23 mouse cellular contexts compared by ENCODE assay signal in the genomic region with DNA sequence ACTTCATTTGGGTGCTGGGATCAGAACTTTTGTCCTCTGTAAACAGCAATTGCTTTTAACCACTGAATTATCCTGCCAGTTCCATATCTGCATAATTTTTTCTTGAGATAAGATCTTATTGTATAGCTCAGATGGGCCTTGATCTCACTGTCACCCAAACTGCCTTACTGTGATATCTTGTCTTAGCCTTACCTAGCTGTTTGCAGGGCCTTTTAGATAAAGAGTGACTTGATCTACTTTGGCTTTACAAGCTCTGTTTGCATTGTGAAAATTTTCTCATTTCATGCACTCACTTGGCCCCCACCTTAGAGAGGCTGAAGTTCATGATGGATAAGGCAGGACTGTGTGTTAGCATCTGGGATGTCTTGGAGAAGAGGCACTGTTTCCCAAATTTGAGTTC. TPM values are rescaled to one million over a fixed set of nuclear protein-coding genes. Genes with fewer than 3 reads are reported as not detected.
A peak's percentile ranks its signal among the peaks of the same experiment; 100 is the strongest.
DNase-seq lines count a peak whose midpoint lies in the region; ATAC-seq and TF ChIP-seq lines count a peak whose summit lies in the region.
"Had no signal": no experiment of that assay in that cellular context is flagged by ENCODE, and none has a peak within 500 bp of the region (broad histone marks: within the 10 kb centered on the region; RNA-seq: fewer than 3 reads in every experiment).

No protein-coding gene starts in this region.

- TF ChIP-seq EP300 in MEL (IDR thresholded peaks at IDR 0.05; ENCODE audit: low read depth in 1 of 2, low read length in 2 of 2), result peak; percentile 15 to 28; a peak in 1 of 4 replicates

- H3K4me1 ChIP-seq in liver, embryonic 12.5 days, result peaks cover 26% of the 10 kb centered on the region
- peaks cover 14 to 20% of the 10 kb centered on the region in 2 experiments for H3K4me1 ChIP-seq in MEL (ENCODE audit: control insufficient read depth in 1 of 2, insufficient read depth in 2 of 2, low read length in 2 of 2)
- no peaks in the 10 kb centered on the region for H3K4me1 ChIP-seq in kidney, adult 2 months (ENCODE audit: control insufficient read depth, insufficient read depth, low read length)

- H3K4me2 ChIP-seq in liver, embryonic 12.5 days, result no peak overlapping the region
- H3K4me2 ChIP-seq: embryonic facial prominence, embryonic 13.5 days; embryonic facial prominence, embryonic 15.5 days; forebrain, embryonic 12.5 days had no signal

- no peaks in the 10 kb centered on the region for H3K9me3 ChIP-seq in liver, embryonic 12.5 days (replicated peaks)
- H3K9me3 ChIP-seq in MEL (replicated peaks; ENCODE audit: insufficient read depth, low read length), result no peaks in the 10 kb centered on the region
- H3K9me3 ChIP-seq: embryonic facial prominence, embryonic 13.5 days; embryonic facial prominence, embryonic 15.5 days; forebrain, embryonic 10.5 days; forebrain, embryonic 12.5 days had no signal

- ATAC-seq in liver, embryonic 12.5 days, result 0 out of 2 replicates have a peak, but pooled peaks have one; percentile 19
- peak; percentile 50 for ATAC-seq in megakaryocyte-erythroid progenitor cell, adult 5-6 weeks (replicated peaks; ENCODE audit: low FRiP score, low TSS enrichment, poor library complexity, severe bottlenecking)
- ATAC-seq: forebrain, embryonic 14.5 days; forebrain, embryonic 16.5 days had no signal

- H3K36me3 ChIP-seq in liver, embryonic 12.5 days, result peaks cover 50% of the 10 kb centered on the region
- peaks cover 0 to 17% of the 10 kb centered on the region in 2 experiments; a peak in 2 of 4 replicates for H3K36me3 ChIP-seq in MEL (ENCODE audit: control insufficient read depth in 1 of 2, insufficient read depth in 2 of 2, low read length in 2 of 2)
- H3K36me3 ChIP-seq in kidney, adult 2 months (ENCODE audit: control insufficient read depth, insufficient read depth, low read length), result no peaks in the 10 kb centered on the region; the same call in 1 of the 2 replicates
- H3K36me3 ChIP-seq: embryonic facial prominence, embryonic 15.5 days had no signal

- DNase-seq in liver (no peak), MEL (ENCODE audit: low read depth, low spot score) (no peak)
- no peak for DNase-seq in kidney, adult 2 months
- no peak for DNase-seq in frontal cortex, postnatal 25 days (ENCODE audit: low spot score in 2 of 2)
- DNase-seq: adrenal gland, adult 2 months; adrenal gland, postnatal 10 days; adrenal gland, postnatal 25 days; cerebellum, adult 11 months; cerebellum, adult 18-20 months; cerebellum, adult 8-10 months; cerebellum, adult 9-11 months; cerebellum, postnatal 14 days; cerebellum, postnatal 36 days; embryo, embryonic 11 days had no signal

- H3K4me3 ChIP-seq in liver, embryonic 12.5 days, result no peak overlapping the region
- no peak overlapping the region for H3K4me3 ChIP-seq in MEL (ENCODE audit: control insufficient read depth in 1 of 2, insufficient read depth in 1 of 2, low read depth in 2 of 2, low read length in 2 of 2)
- no peak overlapping the region for H3K4me3 ChIP-seq in kidney, adult 2 months (ENCODE audit: insufficient read depth, low read depth, low read length)
- H3K4me3 ChIP-seq: embryonic facial prominence, embryonic 13.5 days; embryonic facial prominence, embryonic 15.5 days; erythroblast, embryonic 14.5 days; forebrain, embryonic 10.5 days; forebrain, embryonic 12.5 days had no signal

- no peak overlapping the region for H3K27ac ChIP-seq in liver, embryonic 12.5 days
- H3K27ac ChIP-seq in MEL (ENCODE audit: control insufficient read depth, low read depth, low read length), result no peak overlapping the region
- no peak overlapping the region for H3K27ac ChIP-seq in kidney, adult 2 months (ENCODE audit: insufficient read depth, low read depth, low read length)
- H3K27ac ChIP-seq: embryonic facial prominence, embryonic 13.5 days; embryonic facial prominence, embryonic 15.5 days; forebrain, embryonic 10.5 days; forebrain, embryonic 12.5 days had no signal

- H3K79me2 ChIP-seq in MEL (ENCODE audit: control insufficient read depth, insufficient read depth, low read length, poor library complexity), result no peaks in the 10 kb centered on the region

- no peaks in the 10 kb centered on the region for H3K27me3 ChIP-seq in liver, embryonic 12.5 days (replicated peaks)
- H3K27me3 ChIP-seq in MEL (ENCODE audit: control insufficient read depth in 1 of 2, insufficient read depth in 2 of 2, low read length in 2 of 2), result no peaks in the 10 kb centered on the region
- no peaks in the 10 kb centered on the region for H3K27me3 ChIP-seq in kidney, adult 2 months (replicated peaks; ENCODE audit: control insufficient read depth, insufficient read depth, low read length)
- H3K27me3 ChIP-seq: embryonic facial prominence, embryonic 13.5 days; embryonic facial prominence, embryonic 15.5 days; forebrain, embryonic 12.5 days had no signal

- H3K9ac ChIP-seq in liver, embryonic 12.5 days, result no peak overlapping the region
- no peak overlapping the region for H3K9ac ChIP-seq in MEL (ENCODE audit: control insufficient read depth, low read depth, low read length, poor library complexity, severe bottlenecking)
- H3K9ac ChIP-seq: embryonic facial prominence, embryonic 13.5 days; embryonic facial prominence, embryonic 15.5 days; forebrain, embryonic 12.5 days had no signal

- no peak for TF ChIP-seq RAD21 in MEL (IDR thresholded peaks at IDR 0.05; ENCODE audit: low read depth, low read length)

- no peak for TF ChIP-seq CTCF in MEL (IDR thresholded peaks at IDR 0.05 in 2 of 3, conservative IDR thresholded peaks at IDR 0.05 in 1 of 3; ENCODE audit: control insufficient read depth in 1 of 3, insufficient read depth in 1 of 3, low read depth in 2 of 3, low read length in 3 of 3, poor library complexity in 1 of 3, severe bottlenecking in 1 of 3)
- TF ChIP-seq CTCF in kidney, adult 2 months (conservative IDR thresholded peaks at IDR 0.05; ENCODE audit: insufficient read depth, insufficient read length, low read depth, low read length), result no peak

- TF ChIP-seq POLR2A in MEL (IDR thresholded peaks at IDR 0.05; ENCODE audit: control insufficient read depth in 1 of 2, insufficient read depth in 1 of 2, low read depth in 1 of 2, low read length in 2 of 2, poor library complexity in 1 of 2), result no peak
- TF ChIP-seq POLR2A in kidney, adult 2 months (IDR thresholded peaks at IDR 0.05; ENCODE audit: low read depth, low read length), result no peak

TF ChIP-seq in MEL, 35 proteins besides CTCF, POLR2A, EP300 and RAD21:
- TF ChIP-seq POLR2AphosphoS2 (IDR thresholded peaks at IDR 0.05; ENCODE audit: low read length) (no peak), GATA1 (IDR thresholded peaks at IDR 0.05; ENCODE audit: low read depth, low read length) (0 out of 2 replicates have a peak, but pooled peaks have one; percentile 25), TCF12 (IDR thresholded peaks at IDR 0.05; ENCODE audit: low read depth, low read length) (peak; percentile 44; the same call in 1 of the 2 replicates)

RNA-seq across cellular contexts. Expression of a gene that starts 48.8 kb away (rescaled TPM):
- 37.9 and 39.0 TPM in 2 replicates for polyA plus RNA-seq in liver, embryonic 12.5 days (2016; fragmentation: Nextera tagmentation; extraction: Ambion mirVana)
- total RNA-seq in MEL (2012; rRNA removed), result 20.5 and 21.8 TPM in 2 replicates
- 10 to 100 TPM in 1 of 2 experiments, not detected in 1; 31.5 TPM for polyA plus RNA-seq in MEL (2012; ENCODE audit: insufficient read depth in 1 of 2, insufficient read length in 2 of 2, low read depth in 1 of 2, low replicate concordance in 2 of 2, missing spikeins in 1 of 2)
- total RNA-seq in megakaryocyte-erythroid progenitor cell, adult 5-6 weeks (2014; fragmentation: Nextera tagmentation), result 39.4 and 53.2 TPM in 2 replicates
- 33.3 and 57.3 TPM in 2 replicates for total RNA-seq in megakaryocyte-erythroid progenitor cell, adult 5-6 weeks (2017)
- 44.0 and 46.3 TPM in 2 replicates for polyA plus RNA-seq in kidney, adult 2 months (2012; rRNA removed)
